Mouse (Mus musculus): ENCODE measurements around the gene Ahcyl2.

Ahcyl2 gene

GRCm38 (mm10) chr6:29853213-29853899 lies 85.5 kb downstream of the Ahcyl2 start:
- WGBS: 27% methylated on average over 12 of the region's 12 CpGs

- WGBS: 95% methylated on average over 6 of the region's 6 CpGs
These were observed 86.1 kb downstream of the Ahcyl2 start for GRCm38 (mm10) chr6:29853900-29854390.

GRCm38 (mm10) chr6:29858619-29859018 lies 90.8 kb downstream of the Ahcyl2 start:
- 81% methylated on average over 6 of the region's 6 CpGs for WGBS

GRCm38 (mm10) chr6:29859344-29859743 lies 91.5 kb downstream of the Ahcyl2 start:
- 60% methylated on average over 4 of the region's 4 CpGs for WGBS

GRCm38 (mm10) chr6:29860238-29860637 lies 92.4 kb downstream of the Ahcyl2 start:
- 72% methylated on average over 3 of the region's 3 CpGs for WGBS

- 96% methylated on average over 2 of the region's 2 CpGs for WGBS
These were observed 97.1 kb downstream of the Ahcyl2 start for GRCm38 (mm10) chr6:29864926-29865325.

GRCm38 (mm10) chr6:29866935-29867724 lies 99.3 kb downstream of the Ahcyl2 start:
- WGBS: 79% methylated on average over 9 of the region's 9 CpGs

GRCm38 (mm10) chr6:29868341-29868895 lies 100.6 kb downstream of the Ahcyl2 start:
- 89% methylated on average over 2 of the region's 2 CpGs for WGBS

- WGBS: 88% methylated on average over 2 of the region's 2 CpGs
These were observed 105.8 kb downstream of the Ahcyl2 start for GRCm38 (mm10) chr6:29873654-29874053.

GRCm38 (mm10) chr6:29875576-29875975 lies 107.8 kb downstream of the Ahcyl2 start:
- WGBS: 81% methylated on average over 5 of the region's 5 CpGs

- WGBS: 91% methylated on average over 4 of the region's 4 CpGs
These were observed 109.0 kb downstream of the Ahcyl2 start for GRCm38 (mm10) chr6:29876782-29877181.

- WGBS: 87% methylated on average over 3 of the region's 3 CpGs
These were observed 113.0 kb downstream of the Ahcyl2 start for GRCm38 (mm10) chr6:29880796-29881195.

GRCm38 (mm10) chr6:29881936-29882335 lies 114.1 kb downstream of the Ahcyl2 start:
- WGBS: 77% methylated on average over 2 of the region's 2 CpGs

GRCm38 (mm10) chr6:29882870-29883269 lies 115.1 kb downstream of the Ahcyl2 start:
- 43% methylated on average over 6 of the region's 6 CpGs for WGBS

- WGBS: 57% methylated on average over 11 of the region's 11 CpGs
These were observed 123.3 kb downstream of the Ahcyl2 start for GRCm38 (mm10) chr6:29891151-29891550.

- WGBS: 94% methylated on average over 3 of the region's 3 CpGs
These were observed 129.2 kb downstream of the Ahcyl2 start for GRCm38 (mm10) chr6:29896976-29897375.

GRCm38 (mm10) chr6:29901450-29901849 lies 133.6 kb downstream of the Ahcyl2 start:
- 98% methylated on average over 1 of the region's 1 CpGs for WGBS

- 80% methylated on average over 2 of the region's 2 CpGs for WGBS
These were observed 134.4 kb downstream of the Ahcyl2 start for GRCm38 (mm10) chr6:29902256-29902655.

- 87% methylated on average over 3 of the region's 3 CpGs for WGBS
These were observed 135.6 kb downstream of the Ahcyl2 start for GRCm38 (mm10) chr6:29903343-29903914.

- 80% methylated on average over 3 of the region's 3 CpGs for WGBS
These were observed 136.5 kb downstream of the Ahcyl2 start for GRCm38 (mm10) chr6:29904281-29904680.

- WGBS: 73% methylated on average over 3 of the region's 3 CpGs
These were observed 142.8 kb downstream of the Ahcyl2 start for GRCm38 (mm10) chr6:29910631-29911030.

GRCm38 (mm10) chr6:29913673-29914072 lies 145.9 kb downstream of the Ahcyl2 start:
- 30% methylated on average over 1 of the region's 1 CpGs for WGBS

Measured in cerebral cortex, adult 2 months (tissue).